In the genomic region with DNA sequence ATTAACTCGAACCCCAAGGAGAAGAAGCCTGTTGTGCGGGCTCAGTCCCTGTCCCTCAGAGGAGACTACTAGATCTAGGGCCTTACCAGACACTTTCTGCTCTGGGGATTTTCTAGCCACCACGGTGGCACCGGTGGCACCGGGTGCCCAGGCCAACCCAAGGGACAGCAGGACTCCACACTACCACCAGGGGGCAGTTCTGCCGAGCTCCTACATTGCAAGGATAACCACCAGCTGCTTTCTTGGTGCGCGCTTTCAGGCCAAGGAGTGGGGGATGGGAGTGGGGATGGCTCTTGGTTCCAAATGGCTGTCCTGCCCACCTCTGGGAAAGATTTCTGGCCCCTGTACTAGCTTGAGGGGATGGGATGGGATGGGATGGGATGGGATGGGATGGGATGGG, we compare ENCODE assay signal across 9 mouse cellular contexts. TPM values are rescaled to one million over a fixed set of nuclear protein-coding genes. Genes with fewer than 3 reads are reported as not detected.
DNase-seq lines count a peak whose midpoint lies in the region; ATAC-seq and TF ChIP-seq lines count a peak whose summit lies in the region.
"Had no signal": no experiment of that assay in that cellular context is flagged by ENCODE, and none has a peak within 500 bp of the region (broad histone marks: within the 10 kb centered on the region; RNA-seq: fewer than 3 reads in every experiment).

No protein-coding gene starts in this region.

- no peak for ATAC-seq in kidney, embryonic 15.5 days (replicated peaks; ENCODE audit: low FRiP score)
- ATAC-seq in forebrain, embryonic 14.5 days: no peak

- H3K4me2 ChIP-seq in kidney, embryonic 15.5 days: no peak overlapping the region
- H3K4me2 ChIP-seq in forebrain, embryonic 14.5 days (ENCODE audit: low read length): no peak overlapping the region
- H3K4me2 ChIP-seq: embryonic facial prominence, embryonic 12.5 days; limb, embryonic 15.5 days had no signal

- H3K4me1 ChIP-seq in kidney, adult 2 months (ENCODE audit: control insufficient read depth, insufficient read depth, low read length): no peaks in the 10 kb centered on the region
- H3K4me1 ChIP-seq in kidney, embryonic 15.5 days: peaks cover 27% of the 10 kb centered on the region
- peaks cover 11% of the 10 kb centered on the region; the same call in 1 of the 2 replicates for H3K4me1 ChIP-seq in forebrain, embryonic 14.5 days (ENCODE audit: control insufficient read depth, insufficient read depth, low read length)

- H3K27ac ChIP-seq in kidney, adult 2 months (ENCODE audit: insufficient read depth, low read depth, low read length): no peak overlapping the region
- no peak overlapping the region for H3K27ac ChIP-seq in kidney, embryonic 15.5 days
- H3K27ac ChIP-seq in forebrain, embryonic 14.5 days (ENCODE audit: low read depth, low read length): no peak overlapping the region
- H3K27ac ChIP-seq: embryonic facial prominence, embryonic 12.5 days; limb, embryonic 15.5 days had no signal

- H3K27me3 ChIP-seq in kidney, adult 2 months (replicated peaks; ENCODE audit: control insufficient read depth, insufficient read depth, low read length): peaks cover 26% of the 10 kb centered on the region
- peaks cover 83% of the 10 kb centered on the region for H3K27me3 ChIP-seq in kidney, embryonic 15.5 days
- peaks cover 78% of the 10 kb centered on the region for H3K27me3 ChIP-seq in forebrain, embryonic 14.5 days (replicated peaks; ENCODE audit: control insufficient read depth, insufficient read depth, low read length)

- no peaks in the 10 kb centered on the region for H3K36me3 ChIP-seq in kidney, adult 2 months (ENCODE audit: control insufficient read depth, insufficient read depth, low read length)
- H3K36me3 ChIP-seq in kidney, embryonic 15.5 days: no peaks in the 10 kb centered on the region
- no peaks in the 10 kb centered on the region for H3K36me3 ChIP-seq in forebrain, embryonic 14.5 days (ENCODE audit: control insufficient read depth, insufficient read depth, low read length)
- H3K36me3 ChIP-seq: embryonic facial prominence, embryonic 12.5 days; limb, embryonic 15.5 days had no signal

- 29% methylated on average over 8 of the region's 8 CpGs for WGBS in kidney, adult 2 months
- 17% methylated on average over 8 of the region's 8 CpGs for WGBS in kidney, embryonic 15.5 days
- 6% methylated on average over 8 of the region's 8 CpGs for WGBS in forebrain, embryonic 14.5 days

- TF ChIP-seq POLR2A in kidney, adult 2 months (IDR thresholded peaks at IDR 0.05; ENCODE audit: low read depth, low read length): no peak

- no peak overlapping the region for H3K4me3 ChIP-seq in kidney, adult 2 months (ENCODE audit: insufficient read depth, low read depth, low read length)
- H3K4me3 ChIP-seq in kidney, embryonic 15.5 days (replicated peaks): no peak overlapping the region
- H3K4me3 ChIP-seq in forebrain, embryonic 14.5 days (ENCODE audit: low read depth, low read length): no peak overlapping the region
- H3K4me3 ChIP-seq: embryonic facial prominence, embryonic 12.5 days; limb, embryonic 15.5 days had no signal

- no peak; the same call in 1 of the 2 replicates for TF ChIP-seq CTCF in kidney, adult 2 months (conservative IDR thresholded peaks at IDR 0.05; ENCODE audit: insufficient read depth, insufficient read length, low read depth, low read length)

- peak; percentile 38 for DNase-seq in kidney, adult 2 months
- DNase-seq in CD4-positive helper T cell, adult 2 months (ENCODE audit: low read depth, low spot score): peak; percentile 29
- DNase-seq in T-cell, adult 2 months (ENCODE audit: low spot score): peak; percentile 20
- DNase-seq in kidney, postnatal 4 days: peak; percentile 72 to 82
- DNase-seq in thymus, postnatal 25 days: peak; percentile 32
- no peak for DNase-seq in forebrain, embryonic 14.5 days (ENCODE audit: low spot score)

- H3K9me3 ChIP-seq in kidney, embryonic 15.5 days (replicated peaks): no peaks in the 10 kb centered on the region
- H3K9me3 ChIP-seq in forebrain, embryonic 14.5 days (replicated peaks; ENCODE audit: control insufficient read depth, low read length): no peaks in the 10 kb centered on the region
- H3K9me3 ChIP-seq: embryonic facial prominence, embryonic 12.5 days; limb, embryonic 15.5 days had no signal

- no peak overlapping the region for H3K9ac ChIP-seq in kidney, embryonic 15.5 days
- H3K9ac ChIP-seq in forebrain, embryonic 14.5 days (ENCODE audit: low read length): no peak overlapping the region
- H3K9ac ChIP-seq: embryonic facial prominence, embryonic 12.5 days; limb, embryonic 15.5 days had no signal

RNA-seq across cellular contexts. Expression of a gene that starts 2.5 kb away (rescaled TPM):
- 0.91 and 1.1 TPM in 2 replicates for polyA plus RNA-seq in kidney, adult 2 months (2012; rRNA removed)
- 4.7 and 5.0 TPM in 2 replicates for polyA plus RNA-seq in kidney, embryonic 15.5 days (2015; fragmentation: Nextera tagmentation; extraction: Ambion mirVana)
- 0.75 and 0.76 TPM in 2 replicates for polyA plus RNA-seq in forebrain, embryonic 14.5 days (2014; fragmentation: Nextera tagmentation; extraction: Ambion mirVana)

RNA-seq across cellular contexts. Expression of a gene that starts 34.7 kb away (rescaled TPM):
- polyA plus RNA-seq in kidney, adult 2 months (2012; rRNA removed): 153 and 173 TPM in 2 replicates
- polyA plus RNA-seq in kidney, embryonic 15.5 days (2015; fragmentation: Nextera tagmentation; extraction: Ambion mirVana): 689 and 781 TPM in 2 replicates
- polyA plus RNA-seq in forebrain, embryonic 14.5 days (2014; fragmentation: Nextera tagmentation; extraction: Ambion mirVana): 669 and 680 TPM in 2 replicates
